Mouse (Mus musculus): Measurements from ENCODE around the gene Gmpr. TPM values are rescaled to one million over a fixed set of nuclear protein-coding genes. Genes with fewer than 3 reads are reported as not detected.

Gene Gmpr
- polyA plus RNA-seq, 1 experiment from 2014 or later = 200 TPM

- Histone ChIP-seq H3K27ac (ENCODE audit: low read depth, low read length) (no peak overlapping the region), H3K9ac (ENCODE audit: low read depth, low read length) (no peak overlapping the region), H3K4me3 (ENCODE audit: low read depth, low read length) (no peak overlapping the region), H3K4me2 (peak overlapping the region; percentile 49), H3K27me3 (replicated peaks; ENCODE audit: control insufficient read depth, insufficient read depth, low read length) (no peaks in the 10 kb centered on the region), H3K4me1 (replicated peaks; ENCODE audit: control insufficient read depth, insufficient read depth, low read length) (no peaks in the 10 kb centered on the region), H3K36me3 (ENCODE audit: control insufficient read depth, insufficient read depth, low read length) (no peaks in the 10 kb centered on the region), H3K9me3 (ENCODE audit: control insufficient read depth, low read length) (no peaks in the 10 kb centered on the region)
- peak; percentile 34 for DNase-seq (ENCODE audit: low spot score)
- 0 out of 2 replicates have a peak, but pooled peaks have one; percentile 39 for ATAC-seq (replicated peaks; ENCODE audit: low FRiP score)
- WGBS = 33% methylated on average over 10 of the region's 10 CpGs
These were observed 13.4 kb upstream of the Gmpr start for GRCm38 (mm10) chr13:45493846-45494245.

GRCm38 (mm10) chr13:45498623-45499022 is 8.6 kb upstream of the Gmpr start:
- Histone ChIP-seq H3K9ac (ENCODE audit: low read depth, low read length) (no peak overlapping the region), H3K4me2 (no peak overlapping the region), H3K27ac (ENCODE audit: low read depth, low read length) (no peak overlapping the region), H3K4me1 (replicated peaks; ENCODE audit: control insufficient read depth, insufficient read depth, low read length) (peaks cover 14% of the 10 kb centered on the region), H3K36me3 (ENCODE audit: control insufficient read depth, insufficient read depth, low read length) (no peaks in the 10 kb centered on the region), H3K27me3 (replicated peaks; ENCODE audit: control insufficient read depth, insufficient read depth, low read length) (no peaks in the 10 kb centered on the region), H3K9me3 (ENCODE audit: control insufficient read depth, low read length) (no peaks in the 10 kb centered on the region), H3K4me3 (ENCODE audit: low read depth, low read length) (no peak overlapping the region)
- WGBS = 73% methylated on average over 3 of the region's 3 CpGs
- ATAC-seq (replicated peaks; ENCODE audit: low FRiP score) (no peak), DNase-seq (ENCODE audit: low spot score) (no peak)

GRCm38 (mm10) chr13:45499391-45499790 is 7.9 kb upstream of the Gmpr start:
- Histone ChIP-seq H3K4me2 (no peak overlapping the region), H3K36me3 (ENCODE audit: control insufficient read depth, insufficient read depth, low read length) (no peaks in the 10 kb centered on the region), H3K27ac (ENCODE audit: low read depth, low read length) (no peak overlapping the region), H3K27me3 (replicated peaks; ENCODE audit: control insufficient read depth, insufficient read depth, low read length) (no peaks in the 10 kb centered on the region), H3K4me3 (ENCODE audit: low read depth, low read length) (no peak overlapping the region), H3K4me1 (replicated peaks; ENCODE audit: control insufficient read depth, insufficient read depth, low read length) (peaks cover 14% of the 10 kb centered on the region), H3K9me3 (ENCODE audit: control insufficient read depth, low read length) (no peaks in the 10 kb centered on the region), H3K9ac (ENCODE audit: low read depth, low read length) (no peak overlapping the region; the same call in 1 of the 2 replicates)
- no peak for DNase-seq (ENCODE audit: low spot score)
- WGBS = 87% methylated on average over 3 of the region's 3 CpGs
- no peak for ATAC-seq (replicated peaks; ENCODE audit: low FRiP score)

DNA sequence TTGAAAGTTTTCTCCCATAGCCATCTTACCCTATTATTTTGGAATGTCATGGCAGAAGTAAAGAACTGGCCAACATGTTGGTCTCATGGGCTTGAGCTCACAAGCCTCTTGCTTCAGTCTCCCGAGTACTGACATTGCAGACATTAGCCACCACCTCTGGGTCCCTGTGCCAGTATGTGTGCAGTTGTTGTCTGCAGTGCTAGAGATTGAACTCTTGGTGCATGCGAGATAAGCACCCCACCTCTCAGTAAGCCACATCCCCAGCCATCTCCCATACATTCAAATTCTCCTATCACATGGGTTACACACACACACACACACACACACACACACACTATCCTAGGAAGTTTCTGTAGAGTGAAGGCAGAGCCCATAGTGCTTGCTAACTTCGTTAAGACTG is 7.3 kb upstream of the Gmpr start:
- H3K4me2 ChIP-seq = no peak overlapping the region
- peaks cover 14% of the 10 kb centered on the region for H3K4me1 ChIP-seq (replicated peaks; ENCODE audit: control insufficient read depth, insufficient read depth, low read length)
- no peak overlapping the region for H3K27ac ChIP-seq (ENCODE audit: low read depth, low read length)

DNA sequence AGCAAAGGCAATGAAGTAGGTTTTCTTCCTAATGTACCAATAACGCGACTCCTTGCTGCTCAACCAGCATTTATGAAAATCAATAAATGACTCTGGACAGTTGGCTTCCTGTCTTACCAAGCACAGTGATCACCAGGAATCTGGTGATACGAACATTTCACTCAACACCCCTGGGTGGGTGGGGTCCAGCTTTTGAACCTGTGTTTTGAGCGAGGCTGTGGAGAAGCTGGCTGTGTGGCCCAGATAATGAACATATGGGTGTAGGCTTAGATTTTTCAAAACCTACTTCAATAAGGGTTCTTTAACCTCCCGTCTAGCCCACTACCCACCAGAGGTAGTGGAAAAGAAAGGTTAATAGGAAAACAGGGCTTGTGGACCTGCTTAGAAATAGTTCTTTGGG is 4.5 kb upstream of the Gmpr start:
- Histone ChIP-seq H3K36me3 (ENCODE audit: control insufficient read depth, insufficient read depth, low read length) (no peaks in the 10 kb centered on the region), H3K4me2 (peak overlapping the region; percentile 33), H3K9ac (ENCODE audit: low read depth, low read length) (no peak overlapping the region), H3K27me3 (replicated peaks; ENCODE audit: control insufficient read depth, insufficient read depth, low read length) (no peaks in the 10 kb centered on the region), H3K27ac (ENCODE audit: low read depth, low read length) (peak overlapping the region; percentile 63), H3K4me1 (replicated peaks; ENCODE audit: control insufficient read depth, insufficient read depth, low read length) (peaks cover 19% of the 10 kb centered on the region), H3K4me3 (ENCODE audit: low read depth, low read length) (no peak overlapping the region), H3K9me3 (ENCODE audit: control insufficient read depth, low read length) (no peaks in the 10 kb centered on the region)
- DNase-seq (ENCODE audit: low spot score) (no peak), ATAC-seq (replicated peaks; ENCODE audit: low FRiP score) (peak; percentile 57)
- 60% methylated on average over 5 of the region's 5 CpGs for WGBS

More for the DNA sequence above, 7.3 kb upstream of the Gmpr start:
- DNase-seq (ENCODE audit: low spot score) (no peak), ATAC-seq (replicated peaks; ENCODE audit: low FRiP score) (peak; percentile 92)
- Histone ChIP-seq H3K27me3 (replicated peaks; ENCODE audit: control insufficient read depth, insufficient read depth, low read length) (no peaks in the 10 kb centered on the region), H3K9ac (ENCODE audit: low read depth, low read length) (no peak overlapping the region), H3K4me3 (ENCODE audit: low read depth, low read length) (no peak overlapping the region), H3K36me3 (ENCODE audit: control insufficient read depth, insufficient read depth, low read length) (no peaks in the 10 kb centered on the region), H3K9me3 (ENCODE audit: control insufficient read depth, low read length) (no peaks in the 10 kb centered on the region)
- 57% methylated on average over 3 of the region's 3 CpGs for WGBS

DNA sequence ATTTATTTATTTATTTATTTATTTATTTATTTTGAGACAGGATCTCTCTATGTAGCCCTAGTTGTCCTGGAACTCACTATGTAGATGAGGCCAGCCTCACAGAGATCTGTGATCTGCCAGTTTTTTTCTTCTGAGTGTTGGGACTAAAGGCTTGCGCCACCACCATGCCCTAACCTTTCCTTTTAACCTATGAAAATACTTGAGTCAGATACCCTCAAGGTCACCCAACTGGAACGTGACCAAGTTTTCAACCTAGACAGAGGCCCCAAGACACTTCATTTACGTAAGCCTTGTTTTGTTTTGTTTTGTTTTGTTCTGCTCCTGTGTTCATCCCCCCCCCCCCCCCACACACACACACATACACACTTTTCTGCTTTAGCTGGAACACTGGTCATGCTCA is 1.7 kb upstream of the Gmpr start:
- peaks cover 21% of the 10 kb centered on the region for H3K4me1 ChIP-seq (replicated peaks; ENCODE audit: control insufficient read depth, insufficient read depth, low read length)
- H3K9ac ChIP-seq (ENCODE audit: low read depth, low read length) = no peak overlapping the region
- WGBS = 91% methylated on average over 3 of the region's 3 CpGs
- no peaks in the 10 kb centered on the region for H3K9me3 ChIP-seq (ENCODE audit: control insufficient read depth, low read length)
- H3K36me3 ChIP-seq (ENCODE audit: control insufficient read depth, insufficient read depth, low read length) = no peaks in the 10 kb centered on the region
- no peak overlapping the region for H3K27ac ChIP-seq (ENCODE audit: low read depth, low read length)
- no peak overlapping the region for H3K4me2 ChIP-seq
- no peak for ATAC-seq (replicated peaks; ENCODE audit: low FRiP score)
- no peak for DNase-seq (ENCODE audit: low spot score)
- no peak overlapping the region for H3K4me3 ChIP-seq (ENCODE audit: low read depth, low read length)
- no peaks in the 10 kb centered on the region for H3K27me3 ChIP-seq (replicated peaks; ENCODE audit: control insufficient read depth, insufficient read depth, low read length)

GRCm38 (mm10) chr13:45508495-45508894 is 1.3 kb downstream of the Gmpr start:
- Histone ChIP-seq H3K9ac (ENCODE audit: low read depth, low read length) (peak overlapping the region; percentile 96), H3K27me3 (replicated peaks; ENCODE audit: control insufficient read depth, insufficient read depth, low read length) (no peaks in the 10 kb centered on the region), H3K4me2 (peak overlapping the region; percentile 88), H3K36me3 (ENCODE audit: control insufficient read depth, insufficient read depth, low read length) (no peaks in the 10 kb centered on the region), H3K27ac (ENCODE audit: low read depth, low read length) (peak overlapping the region; percentile 82), H3K4me3 (ENCODE audit: low read depth, low read length) (peak overlapping the region; percentile 82), H3K4me1 (replicated peaks; ENCODE audit: control insufficient read depth, insufficient read depth, low read length) (peaks cover 44% of the 10 kb centered on the region), H3K9me3 (ENCODE audit: control insufficient read depth, low read length) (no peaks in the 10 kb centered on the region)
- no peak; the same call in 1 of the 2 replicates for ATAC-seq (replicated peaks; ENCODE audit: low FRiP score)
- DNase-seq (ENCODE audit: low spot score) = no peak
- 0% methylated on average over 8 of the region's 8 CpGs for WGBS

- Histone ChIP-seq H3K36me3 (ENCODE audit: control insufficient read depth, insufficient read depth, low read length) (no peaks in the 10 kb centered on the region), H3K9me3 (ENCODE audit: control insufficient read depth, low read length) (no peaks in the 10 kb centered on the region), H3K4me2 (peak overlapping the region; percentile 88), H3K27ac (ENCODE audit: low read depth, low read length) (peak overlapping the region; percentile 62; the same call in 1 of the 2 replicates), H3K27me3 (replicated peaks; ENCODE audit: control insufficient read depth, insufficient read depth, low read length) (no peaks in the 10 kb centered on the region), H3K4me1 (replicated peaks; ENCODE audit: control insufficient read depth, insufficient read depth, low read length) (peaks cover 52% of the 10 kb centered on the region), H3K9ac (ENCODE audit: low read depth, low read length) (peak overlapping the region; percentile 96), H3K4me3 (ENCODE audit: low read depth, low read length) (peak overlapping the region; percentile 82)
- no peak for ATAC-seq (replicated peaks; ENCODE audit: low FRiP score)
- DNase-seq (ENCODE audit: low spot score) = no peak
- 57% methylated on average over 6 of the region's 6 CpGs for WGBS
These were observed 2.1 kb downstream of the Gmpr start for GRCm38 (mm10) chr13:45509366-45509765.

DNA sequence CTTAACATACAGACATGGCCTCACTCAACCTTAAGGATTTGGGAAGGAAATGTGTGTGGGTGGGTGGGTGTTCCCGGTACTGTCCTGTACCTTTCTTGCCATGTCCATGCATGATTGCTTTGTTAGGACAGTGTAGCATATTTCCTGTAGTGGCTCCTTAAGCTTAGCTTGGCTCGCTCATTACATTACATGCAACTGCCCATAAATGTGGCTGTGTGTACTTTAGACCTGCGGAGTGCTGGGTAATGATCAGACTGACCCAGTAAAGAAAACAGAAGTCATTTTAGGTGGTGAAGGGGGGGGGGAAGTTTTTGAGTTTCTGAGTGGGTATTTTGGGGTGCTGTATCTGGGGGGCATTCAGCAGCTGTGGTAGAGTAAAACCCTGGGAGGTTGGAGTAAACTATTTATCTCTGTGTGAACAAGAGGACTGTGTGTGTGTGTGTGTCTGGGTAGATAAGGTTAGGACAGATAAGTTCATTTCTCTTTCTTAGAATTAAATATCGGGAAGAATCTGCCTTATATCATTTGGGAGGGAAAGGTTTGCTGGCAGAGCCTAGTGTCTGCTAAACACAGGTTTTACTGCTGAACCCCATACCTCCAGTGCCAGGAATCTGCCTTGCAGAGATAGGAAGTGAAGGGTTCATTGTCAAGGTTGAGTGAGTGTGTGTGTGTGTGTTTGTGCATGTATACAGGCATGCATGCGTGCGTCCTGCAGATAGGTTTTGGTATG is 4.6 kb downstream of the Gmpr start:
- Histone ChIP-seq H3K27ac (ENCODE audit: low read depth, low read length) (peak overlapping the region; percentile 95), H3K36me3 (ENCODE audit: control insufficient read depth, insufficient read depth, low read length) (no peaks in the 10 kb centered on the region), H3K4me1 (replicated peaks; ENCODE audit: control insufficient read depth, insufficient read depth, low read length) (peaks cover 74% of the 10 kb centered on the region), H3K27me3 (replicated peaks; ENCODE audit: control insufficient read depth, insufficient read depth, low read length) (0 out of 2 replicates have a peak, but pooled peaks cover 2% of the 10 kb centered on the region), H3K4me2 (peak overlapping the region; percentile 88), H3K9ac (ENCODE audit: low read depth, low read length) (peak overlapping the region; percentile 52), H3K9me3 (ENCODE audit: control insufficient read depth, low read length) (no peaks in the 10 kb centered on the region), H3K4me3 (ENCODE audit: low read depth, low read length) (peak overlapping the region; percentile 82)
- DNase-seq (ENCODE audit: low spot score) (no peak), ATAC-seq (replicated peaks; ENCODE audit: low FRiP score) (peak; percentile 73)
- 48% methylated on average over 6 of the region's 6 CpGs for WGBS

All from liver, embryonic 11.5 days (tissue).